Mouse (Mus musculus): ENCODE measurements around the gene Cdca5. TPM values are rescaled to one million over a fixed set of nuclear protein-coding genes. Genes with fewer than 3 reads are reported as not detected.

The Cdca5 gene
- total RNA-seq (2023): 1 to 10 TPM; 1.7 to 3.6 TPM

DNA sequence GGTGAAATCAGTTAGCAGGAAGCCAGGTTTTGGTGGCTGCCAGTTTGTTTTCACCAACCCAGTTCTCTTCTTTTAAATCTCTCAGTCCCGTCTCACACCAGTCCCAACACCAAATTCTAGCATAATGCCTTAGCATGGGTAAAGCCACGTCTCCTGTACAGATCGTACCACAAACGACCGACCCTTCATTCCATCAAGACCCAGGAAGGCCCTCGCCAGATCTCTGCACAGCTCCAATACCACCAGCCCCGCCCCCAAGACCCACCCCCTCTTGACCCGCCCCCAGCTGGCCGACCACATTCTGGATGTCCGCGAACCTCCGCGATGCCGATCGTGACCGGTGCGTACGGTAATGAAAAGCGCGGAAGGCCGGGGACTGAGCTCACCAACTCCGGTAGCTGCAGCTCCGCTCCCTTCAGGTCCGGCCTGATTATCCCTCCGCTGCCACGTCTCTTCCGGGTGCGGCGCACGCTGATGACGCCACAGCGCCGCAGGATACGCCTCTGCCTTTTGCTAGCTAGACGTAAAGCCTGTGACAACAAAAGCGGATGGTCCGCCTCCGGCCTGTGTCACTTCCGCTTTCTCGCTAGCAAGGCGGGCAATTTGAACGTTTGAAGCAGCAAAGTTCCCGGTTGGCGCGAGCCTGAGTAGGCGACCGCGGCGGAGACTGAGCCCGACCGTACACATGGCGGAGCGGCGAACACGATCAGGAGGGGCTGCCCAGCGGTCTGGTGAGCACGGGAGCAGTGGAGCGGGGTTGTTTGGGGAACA, at the start of gene Cdca5, which contains the start of gene Zfpl1:
TSS of gene Cdca5 (plus strand) at position 506 of the 771 bp plus-strand sequence.
TSS of gene Zfpl1 (minus strand) at position 479 of the 771 bp plus-strand sequence.

DNA sequence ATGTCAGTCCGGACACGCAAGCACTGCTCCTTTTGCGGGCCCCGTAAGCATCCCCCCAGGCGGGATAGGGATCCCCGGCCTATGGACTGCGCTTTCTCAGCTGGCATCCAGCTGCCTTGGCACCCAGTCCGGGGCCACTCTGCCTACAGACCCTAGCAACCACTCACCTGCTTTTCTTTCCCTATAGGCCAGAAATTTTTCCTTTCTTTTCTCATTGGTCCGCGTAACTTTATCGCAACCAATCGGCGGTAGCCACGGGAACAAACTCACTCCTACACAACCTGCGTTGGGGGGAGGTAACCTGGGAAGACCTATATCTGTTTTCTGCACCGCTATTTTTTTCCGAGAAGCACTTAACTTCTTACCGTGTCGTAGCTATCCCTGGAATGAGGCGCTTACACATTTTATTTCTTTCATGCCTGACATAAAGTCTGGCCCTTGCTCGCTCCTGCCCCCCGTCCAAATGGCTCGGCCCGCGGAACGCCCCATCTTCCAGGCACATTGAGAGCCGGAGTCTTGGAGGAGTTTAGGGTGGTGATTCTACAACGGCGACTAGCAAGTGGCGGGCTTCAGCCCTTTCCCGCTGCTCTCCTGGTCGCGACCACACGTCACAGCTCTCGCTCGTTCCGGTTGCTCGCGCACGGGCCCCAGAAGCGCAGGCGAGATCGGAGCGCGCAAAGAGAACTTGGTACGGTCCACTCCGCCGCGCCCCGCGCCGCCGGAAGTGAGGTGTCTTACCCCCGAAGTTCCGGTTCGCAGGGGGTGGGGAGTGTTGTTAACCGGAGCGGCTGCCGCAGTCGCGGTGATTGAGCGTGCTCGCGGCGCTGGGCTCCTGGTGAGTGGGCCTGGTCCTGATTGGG, 38.3 kb upstream of the Cdca5 start, which contains the start of gene Syvn1:
TSS of gene Syvn1 (plus strand) at position 283 of the 860 bp plus-strand sequence.

DNA sequence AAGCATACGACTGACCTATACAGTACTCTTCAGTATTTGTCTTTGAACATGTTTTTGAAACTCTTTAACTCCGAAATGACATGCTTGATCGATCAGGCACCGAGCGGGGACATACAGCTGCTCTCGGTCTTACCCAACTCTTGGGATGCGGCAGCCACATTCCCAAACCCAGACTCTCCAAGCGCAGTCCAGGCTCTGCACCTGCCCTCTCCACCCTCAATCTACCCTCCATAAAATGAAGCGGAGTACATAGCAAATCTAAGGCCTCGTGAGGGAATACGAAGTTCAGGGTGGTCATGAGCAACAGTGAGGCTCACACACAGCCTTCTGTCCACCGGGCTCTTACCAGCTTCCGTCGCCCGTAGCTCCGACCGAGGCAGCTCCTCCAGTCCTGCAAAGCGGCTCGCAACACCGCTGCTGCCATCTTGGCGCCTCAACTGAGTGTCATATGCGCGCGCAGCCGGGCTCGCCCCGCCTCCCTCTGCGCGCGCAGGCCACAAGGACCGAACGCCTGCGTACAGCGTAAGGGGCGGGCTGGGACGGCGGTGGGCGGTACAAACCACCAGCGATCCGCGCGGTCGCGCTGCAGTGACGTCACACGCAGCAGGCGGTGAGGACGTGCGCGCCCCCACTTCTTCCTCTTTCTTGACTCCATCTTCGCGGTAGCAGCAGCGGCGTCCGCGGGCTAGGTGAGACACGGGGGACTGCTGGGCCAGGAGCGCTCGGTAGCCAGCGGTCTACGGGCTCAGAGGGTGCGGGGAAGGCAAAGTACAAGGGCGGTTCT, 27.3 kb upstream of the Cdca5 start, which contains the start of the genes Mrpl49 and Fau:
TSS of gene Mrpl49 (minus strand) at position 473 of the 784 bp plus-strand sequence.
TSS of gene Fau (plus strand) at position 532 of the 784 bp plus-strand sequence.

DNA sequence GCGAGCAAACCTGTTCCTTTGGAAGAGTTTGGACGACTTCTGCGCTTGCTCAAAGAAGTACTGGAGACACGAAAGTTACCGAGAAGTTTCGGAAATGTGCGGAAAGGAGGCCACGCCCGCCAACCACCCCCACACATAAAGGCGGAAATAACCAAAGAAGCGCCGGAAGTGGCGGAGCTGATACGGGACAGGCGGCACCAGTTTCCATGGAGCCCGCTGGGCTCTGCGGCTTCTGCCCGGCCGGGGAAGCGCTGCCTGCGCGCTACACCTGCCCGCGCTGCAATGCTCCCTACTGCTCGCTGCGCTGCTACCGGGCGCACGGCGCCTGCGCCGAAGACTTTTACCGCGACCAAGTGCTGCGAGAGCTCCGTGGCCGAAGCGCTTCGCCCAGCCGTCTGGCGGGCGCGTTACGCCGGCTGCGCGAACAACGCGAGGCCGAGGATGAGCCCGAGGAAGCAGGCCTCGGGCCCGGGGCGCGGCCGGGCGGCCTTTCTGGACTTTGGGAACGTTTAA, 23.7 kb upstream of the Cdca5 start, which contains the start of gene Znhit2:
TSS of gene Znhit2 (plus strand) at position 172 of the 513 bp plus-strand sequence.

DNA sequence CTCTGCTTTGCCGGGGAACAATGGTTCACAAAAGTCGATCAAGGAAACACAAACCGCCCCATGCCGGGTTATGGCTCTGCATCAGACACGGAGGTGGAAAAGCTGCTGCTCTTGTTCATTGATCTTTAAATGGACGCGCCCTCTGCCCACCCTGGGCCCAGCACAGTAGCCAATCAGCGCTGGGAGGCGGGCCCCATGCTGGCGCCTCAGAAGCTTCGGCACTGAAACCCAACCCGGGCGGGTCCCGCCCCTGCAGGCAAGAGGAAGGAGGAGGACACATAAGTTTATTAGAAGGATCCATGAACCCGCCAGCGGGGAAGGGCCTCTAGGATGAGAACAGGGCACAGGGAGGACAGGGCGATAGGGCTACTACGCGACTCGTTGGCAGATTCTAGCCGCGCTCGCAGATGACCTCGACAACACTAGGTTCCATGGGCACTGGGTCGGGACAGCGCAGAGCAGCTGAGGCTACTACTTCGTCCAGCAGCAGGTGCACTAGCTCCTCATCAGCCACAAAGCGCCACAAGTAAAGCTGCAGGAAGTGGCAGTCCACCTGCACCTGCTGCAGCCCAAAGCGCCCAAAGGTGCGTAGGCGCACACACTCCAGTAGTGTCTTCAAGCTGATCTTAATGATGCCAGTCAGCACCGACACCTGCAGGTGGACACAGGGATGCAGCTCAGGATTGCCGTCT, 16.9 kb upstream of the Cdca5 start, which contains the start of gene Tm7sf2:
TSS of gene Tm7sf2 (minus strand) at position 650 of the 692 bp plus-strand sequence.

DNA sequence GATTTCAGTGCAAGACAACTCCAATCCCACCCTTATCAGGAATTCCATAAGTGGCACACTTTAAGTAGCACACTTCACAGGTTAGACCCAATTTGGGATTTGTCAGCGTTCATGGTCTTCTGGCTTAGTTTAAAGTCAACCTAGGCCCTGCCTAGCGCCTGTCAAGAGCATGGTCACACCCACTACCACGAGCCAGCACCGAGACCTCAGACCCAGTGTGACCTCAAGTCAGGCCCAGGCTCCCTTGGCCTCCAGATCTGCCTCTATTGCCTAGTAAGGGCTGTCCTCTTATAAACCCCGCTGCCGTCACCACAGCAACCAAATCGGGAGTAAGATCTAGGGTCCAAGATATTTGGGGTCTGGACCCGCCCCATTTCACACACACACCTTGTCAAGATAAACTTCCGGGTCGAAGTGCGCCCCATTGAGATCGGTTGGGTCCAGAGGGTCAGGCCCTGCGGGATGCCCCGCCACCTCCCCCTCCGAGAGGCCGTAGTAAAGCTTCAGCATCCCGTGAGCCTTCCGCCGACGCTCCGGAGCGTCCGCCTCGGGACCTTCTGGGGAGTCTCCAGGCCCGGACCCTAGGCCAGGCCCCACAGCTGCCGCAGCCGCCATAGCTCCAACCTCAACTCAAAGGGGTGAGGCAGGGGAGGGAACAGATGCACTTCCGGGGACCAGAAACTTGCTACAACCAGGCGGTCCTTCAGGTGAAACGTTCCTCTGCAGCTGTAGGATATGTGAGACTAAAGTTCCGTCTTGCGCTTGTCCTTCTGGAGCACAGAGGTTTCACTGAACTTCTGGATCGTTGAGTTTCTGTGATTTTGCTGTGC, 8.0 kb upstream of the Cdca5 start, which contains the start of gene Vps51:
TSS of gene Vps51 (minus strand) at position 668 of the 830 bp plus-strand sequence.

DNA sequence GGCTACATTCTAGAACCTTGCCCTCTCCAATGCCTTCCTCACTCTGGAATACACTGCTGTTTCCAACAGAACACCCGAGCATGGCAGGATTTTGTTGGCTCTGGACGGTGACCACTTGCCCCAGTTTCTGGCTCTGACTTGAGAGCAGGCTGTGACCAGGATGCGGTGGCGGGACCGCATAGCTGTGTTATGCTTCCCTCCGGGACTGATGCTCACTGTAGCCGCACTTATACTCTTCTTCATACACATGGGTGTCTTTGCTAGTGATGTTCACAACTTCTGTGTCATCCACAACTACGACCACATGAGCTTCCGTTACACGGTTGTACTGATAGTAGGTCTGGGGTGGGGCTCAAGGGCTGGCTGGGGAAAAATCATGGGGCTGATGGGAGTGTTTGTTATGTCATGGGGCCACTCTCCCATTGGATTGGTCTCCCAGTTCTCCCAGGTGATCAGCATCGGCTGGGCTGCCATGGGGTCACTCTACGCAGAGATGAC, 4.8 kb upstream of the Cdca5 start, which contains the start of gene Tmem262:
TSS of gene Tmem262 (plus strand) at position 51 of the 498 bp plus-strand sequence.

DNA sequence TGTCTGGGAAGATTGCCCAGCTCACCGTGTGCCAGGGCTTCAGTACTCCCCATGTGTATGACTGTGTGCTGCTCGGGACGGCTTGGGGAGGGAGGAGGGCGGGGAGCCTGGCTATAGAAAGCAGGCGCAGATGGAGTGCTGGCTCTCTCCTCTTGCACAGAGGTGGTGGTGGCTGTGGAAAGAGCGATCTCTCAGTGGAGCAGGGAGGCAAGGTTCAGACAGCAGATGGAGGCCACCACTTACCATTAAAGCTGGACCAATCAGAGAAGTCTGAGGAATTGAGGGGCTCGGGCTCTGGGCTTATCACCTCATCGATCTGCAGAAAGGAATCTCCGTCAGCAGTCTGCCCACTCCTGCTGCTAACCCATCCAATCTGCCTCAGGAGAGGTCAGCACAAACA, 2.6 kb upstream of the Cdca5 start, which contains the start of gene Gm28374:
TSS of gene Gm28374 (minus strand) at position 101 of the 400 bp plus-strand sequence.

DNA sequence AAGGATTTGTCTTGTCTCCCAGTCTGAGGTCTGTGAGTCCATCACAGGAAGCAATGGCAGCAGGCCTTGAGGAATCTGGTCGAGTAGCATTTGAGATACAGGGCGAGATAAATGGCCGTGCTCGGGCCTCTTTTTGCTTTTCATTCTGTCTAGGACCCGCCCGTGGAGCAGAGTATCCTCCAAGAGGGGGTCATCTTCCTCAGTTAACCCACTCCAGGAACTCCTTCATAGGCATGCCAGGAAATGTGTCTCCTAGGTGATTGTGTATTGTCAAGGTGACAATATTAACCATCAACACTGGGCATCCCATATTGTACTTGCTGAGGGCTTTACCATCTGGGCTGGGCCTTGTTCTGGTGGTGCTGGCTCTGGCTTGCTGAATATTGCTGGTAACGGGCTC, 9.3 kb downstream of the Cdca5 start, which contains the start of gene AC131692.1:
TSS of gene AC131692.1 (plus strand) at position 301 of the 400 bp plus-strand sequence.

DNA sequence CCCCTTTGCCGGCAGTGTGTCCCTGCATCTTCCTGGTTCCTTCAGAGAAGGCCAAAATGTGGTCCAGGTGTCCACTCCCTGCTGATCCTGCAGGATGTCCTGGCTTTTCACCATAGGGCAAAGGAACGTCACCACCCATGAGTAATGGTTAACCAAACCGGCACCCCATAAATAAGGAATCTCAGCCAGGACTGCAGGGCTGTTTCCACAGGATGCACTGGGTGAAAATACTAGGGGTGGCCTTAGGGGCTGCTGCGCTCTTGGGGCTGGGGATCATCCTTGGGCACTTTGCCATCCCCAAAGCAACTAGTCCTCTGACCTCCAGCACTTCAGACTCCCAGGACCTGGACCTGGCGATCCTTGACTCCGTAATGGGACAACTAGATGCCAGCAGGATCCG, 20.8 kb downstream of the Cdca5 start, which contains the start of gene Naaladl1:
TSS of gene Naaladl1 (plus strand) at position 197 of the 400 bp plus-strand sequence.

DNA sequence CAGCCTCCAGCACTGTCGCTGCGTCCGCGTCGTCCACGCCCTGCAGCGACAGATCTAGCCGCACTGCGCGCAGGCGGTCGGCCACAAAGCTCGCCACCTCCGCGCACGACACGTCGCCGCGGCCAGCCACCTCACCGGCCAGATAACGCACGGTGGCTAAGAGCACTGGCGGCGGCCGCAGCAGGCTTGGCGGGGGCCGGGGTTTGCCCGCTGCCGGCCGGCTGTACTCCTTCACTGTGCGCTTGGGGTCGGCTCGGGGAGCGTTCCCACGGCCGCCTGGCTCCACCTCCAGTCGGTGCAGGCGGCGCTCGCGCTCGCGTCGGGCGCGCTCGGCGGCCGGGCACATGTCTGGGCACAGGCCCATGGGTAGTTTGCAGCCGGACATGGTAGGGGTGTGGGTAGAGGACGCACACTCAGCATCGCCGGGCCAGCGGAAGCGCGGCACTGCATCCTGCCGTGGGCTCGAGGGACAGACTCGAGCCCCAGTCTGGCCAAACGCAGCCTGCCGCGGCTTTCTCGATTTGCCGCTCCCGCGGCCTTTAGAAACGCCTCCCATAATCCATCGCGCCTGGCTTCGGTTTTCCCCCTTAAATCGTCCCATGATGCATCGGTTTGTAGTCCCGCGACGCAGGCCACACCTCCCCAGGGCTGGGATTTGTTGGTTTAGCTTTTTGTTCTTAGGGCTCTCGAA, 33.3 kb downstream of the Cdca5 start, which contains the start of gene Sac3d1:
TSS of gene Sac3d1 (minus strand) at position 665 of the 691 bp plus-strand sequence.

DNA sequence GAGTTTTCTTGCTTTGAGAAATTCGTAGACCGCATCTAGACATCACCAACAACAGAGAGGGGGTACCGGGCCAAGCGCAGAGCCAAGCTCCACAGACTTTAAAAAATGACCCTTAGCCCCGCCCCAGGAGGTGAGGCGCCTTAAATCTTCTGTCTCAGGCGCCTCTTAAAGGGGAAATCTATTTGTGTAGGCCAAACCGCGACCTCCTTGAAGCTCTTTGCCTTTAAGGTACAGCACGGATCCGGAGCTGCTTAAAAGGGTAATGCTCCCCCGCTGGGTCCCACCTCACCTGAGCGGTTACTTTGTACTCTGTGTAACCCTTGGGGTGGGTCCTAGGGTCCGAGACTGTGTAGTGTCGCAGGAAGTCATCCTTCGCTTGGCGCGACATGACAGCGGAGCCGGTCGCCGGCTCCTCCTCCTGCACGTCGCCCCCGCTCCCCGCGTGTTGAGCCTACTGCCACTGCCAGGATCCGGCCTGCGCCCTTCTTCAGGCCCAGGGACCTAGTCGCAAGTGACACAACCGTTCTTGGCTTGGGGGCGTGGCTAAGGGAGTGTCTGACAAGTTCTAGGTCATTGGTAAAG, 43.1 kb downstream of the Cdca5 start, which contains the start of gene Snx15:
TSS of gene Snx15 (minus strand) at position 545 of the 582 bp plus-strand sequence.

DNA sequence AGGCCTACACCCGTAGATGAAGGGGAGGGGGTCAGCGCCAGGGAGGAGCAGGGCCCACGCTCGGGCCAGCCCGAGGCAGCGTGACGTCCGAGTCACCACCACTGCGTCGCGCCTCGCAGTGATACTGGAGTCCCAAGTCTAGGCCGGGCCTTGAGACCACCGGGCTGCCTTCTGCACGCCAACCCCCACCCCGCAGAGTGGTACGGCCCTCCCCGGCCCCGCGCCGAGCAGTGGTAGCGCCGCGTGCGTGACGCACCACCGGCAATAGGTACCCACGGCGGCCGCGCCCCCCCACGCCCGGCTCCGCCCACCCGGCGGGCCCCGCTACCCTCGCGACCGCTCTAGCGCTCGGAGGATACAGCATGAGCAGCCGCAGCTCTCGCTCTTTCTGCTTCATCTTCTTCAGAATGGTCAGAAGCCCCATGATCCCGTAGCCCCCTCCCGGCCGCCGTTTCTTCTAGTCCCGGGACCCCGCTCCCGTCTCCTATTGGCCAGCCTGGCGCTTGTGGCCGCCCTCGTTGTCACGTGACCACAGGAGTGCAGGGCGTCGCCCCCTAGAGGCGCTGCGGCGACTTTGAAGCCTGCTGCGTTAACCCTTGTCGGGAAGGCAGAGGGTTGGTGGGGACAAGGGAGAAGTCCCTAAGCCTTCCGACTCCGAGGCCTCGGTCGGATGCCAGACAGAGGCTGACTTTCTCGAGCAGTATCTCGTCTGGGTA, 56.1 kb downstream of the Cdca5 start, which contains the start of gene Batf2:
TSS of gene Batf2 (plus strand) at position 306 of the 716 bp plus-strand sequence.

DNA sequence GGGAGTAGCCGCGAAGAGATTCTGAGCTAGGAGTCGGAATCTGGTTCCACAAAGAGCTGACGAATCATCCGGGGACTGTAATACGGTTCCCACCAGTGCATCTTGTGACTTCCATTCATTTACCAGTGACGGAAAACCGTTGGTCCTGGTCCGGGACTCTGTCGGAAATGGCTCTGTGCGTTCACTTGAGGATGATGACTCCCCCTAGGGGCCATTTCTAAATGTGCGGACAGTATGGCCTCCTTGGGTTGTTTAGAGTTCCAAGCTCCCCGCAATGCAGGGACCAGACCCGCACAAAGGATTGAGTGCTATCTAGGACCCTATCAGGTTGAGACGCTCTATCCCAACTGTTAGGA, 56.6 kb downstream of the Cdca5 start, which contains the start of gene Arl2:
TSS of gene Arl2 (minus strand) at position 155 of the 356 bp plus-strand sequence.

Measured in T-cell, adult 66 days (primary cell).